Mouse (Mus musculus) limb, embryonic 11.5 days (tissue): Measurements from ENCODE around the gene Rfc2. TPM values are rescaled to one million over a fixed set of nuclear protein-coding genes. Genes with fewer than 3 reads are reported as not detected.
"Not testable (repeated sequence)": the region's sequence is repeated elsewhere in the genome, so short reads cannot be mapped to it uniquely, and the experiment has no call there.

ENCODE experiments used
- ATAC-seq: fragments of 200-750 bp; cut with Nextera tagmentation; 2 replicates; pipeline ENCODE4 v1.8.0; 2017; ENCODE audit warnings: low read depth; ENCODE audit not compliant: insufficient number of reproducible peaks, low FRiP score, low TSS enrichment
- DNase-seq: peaks from one replicate; pipeline ENCODE4 v3.0.0-alpha.2; 2015; ENCODE audit warnings: low spot score
- H3K27ac ChIP-seq: fragments of 300-500 bp; sonication (generic); replicated peaks from 2 replicates; pipeline ENCODE4 v1.5.1; 2014; ENCODE audit warnings: low read depth, mild to moderate bottlenecking, low read length
- H3K27me3 ChIP-seq: fragments of 300-500 bp; sonication (generic); 2 replicates; pipeline ENCODE4 v1.6.1; 2014; ENCODE audit warnings: mild to moderate bottlenecking, low read length, mixed read lengths; ENCODE audit not compliant: control insufficient read depth, insufficient read depth
- H3K36me3 ChIP-seq: fragments of 300-500 bp; sonication (generic); 2 replicates; pipeline ENCODE4 v1.6.1; 2014; ENCODE audit warnings: mild to moderate bottlenecking, low read length, moderate library complexity, mixed read lengths; ENCODE audit not compliant: control insufficient read depth, insufficient read depth
- H3K4me1 ChIP-seq: fragments of 300-500 bp; sonication (generic); 2 replicates; pipeline ENCODE4 v1.6.1; 2014; ENCODE audit warnings: low read length, mixed read lengths; ENCODE audit not compliant: control insufficient read depth, insufficient read depth
- H3K4me2 ChIP-seq: fragments of 300-500 bp; sonication (generic); 2 replicates; pipeline ENCODE4 v1.6.1; 2014; ENCODE audit warnings: low read depth, mild to moderate bottlenecking, moderate library complexity; ENCODE audit not compliant: severe bottlenecking
- H3K4me3 ChIP-seq: fragments of 300-500 bp; sonication (generic); 2 replicates; pipeline ENCODE4 v1.5.1; 2014; ENCODE audit warnings: low read depth, low read length
- H3K9ac ChIP-seq: fragments of 300-500 bp; sonication (generic); 2 replicates; pipeline ENCODE4 v1.6.1; 2014; ENCODE audit warnings: mild to moderate bottlenecking, low read length
- H3K9me3 ChIP-seq: fragments of 300-500 bp; sonication (generic); 2 replicates; pipeline ENCODE4 v1.6.1; 2016; ENCODE audit warnings: low read length; ENCODE audit not compliant: control insufficient read depth
- WGBS: fragments of 180-500 bp; shearing (Covaris S2); extraction: QIAGEN DNeasy Blood & Tissue Kit; methylation state at CpG from one replicate; pipeline ENCODE4 v1.1.7; 2014; 5-methylcytosine and 5-hydroxymethylcytosine counted together
- microRNA-seq: library from miRNA; unstranded; fragments of <30 nt; microRNA quantifications from one replicate; pipeline ENCODE4, GENCODE M21; 2016
- polyA plus RNA-seq: library from polyadenylated mRNA; unstranded; fragments of >200 nt; fragmentation: Nextera tagmentation; extraction: Ambion mirVana; gene quantifications from 2 replicates; pipeline ENCODE4 v1.2.1, GENCODE M21; 2014

Gene Rfc2
- polyA plus RNA-seq, 1 experiment from 2014 or later = 420 TPM

DNA sequence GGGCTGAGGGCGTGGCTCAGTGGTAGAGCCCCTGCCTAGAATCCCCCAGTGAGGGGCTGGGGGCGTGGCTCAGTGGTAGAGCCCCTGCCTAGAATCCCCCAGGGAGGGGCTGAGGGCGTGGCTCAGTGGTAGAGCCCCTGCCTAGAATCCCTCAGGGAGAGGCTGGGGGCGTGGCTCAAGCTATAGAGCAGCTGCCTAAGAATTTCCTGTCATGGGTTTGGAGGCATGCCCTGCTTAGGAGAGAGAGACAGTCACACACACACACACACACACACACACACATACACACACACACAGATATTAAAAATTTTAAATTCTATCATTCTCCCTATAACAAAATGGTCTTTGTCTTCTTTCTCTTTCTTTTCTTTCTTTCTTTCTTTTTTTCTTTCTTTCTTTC, 67.8 kb downstream of the Rfc2 start:
- H3K9ac ChIP-seq, DNase-seq, H3K27ac ChIP-seq, H3K4me3 ChIP-seq, H3K4me2 ChIP-seq, H3K4me1 ChIP-seq, H3K27me3 ChIP-seq, H3K36me3 ChIP-seq, H3K9me3 ChIP-seq, ATAC-seq: not testable (repeated sequence)
- 78% methylated on average over 3 of the region's 4 CpGs for WGBS

DNA sequence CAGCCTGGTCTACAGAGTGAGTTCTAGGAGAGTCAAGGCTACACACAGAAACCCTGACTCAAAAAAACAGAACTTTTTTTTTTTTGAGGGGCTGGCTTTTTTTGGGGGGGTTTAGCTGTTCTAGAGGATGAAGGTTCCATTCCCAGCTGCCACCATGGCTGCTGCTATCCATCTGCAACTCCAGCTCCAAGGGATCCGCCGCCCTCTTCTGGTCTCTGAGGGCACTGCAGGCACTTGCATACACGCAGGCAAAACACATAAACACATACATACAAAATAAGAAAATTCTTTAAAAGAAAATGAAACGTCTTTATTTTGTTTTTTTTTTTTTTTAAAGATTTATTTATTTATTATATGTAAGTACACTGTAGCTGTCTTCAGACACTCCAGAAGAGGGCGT, 69.8 kb downstream of the Rfc2 start:
- Histone ChIP-seq H3K4me3 (no peak overlapping the region), H3K27ac (no peak overlapping the region), H3K9ac (no peak overlapping the region), H3K27me3 (no peaks in the 10 kb centered on the region), H3K4me1 (no peaks in the 10 kb centered on the region), H3K4me2 (no peak overlapping the region), H3K9me3 (no peaks in the 10 kb centered on the region), H3K36me3 (no peaks in the 10 kb centered on the region)
- peak; percentile 57 for DNase-seq
- no peak for ATAC-seq
- WGBS = 39% methylated on average over 4 of the region's 5 CpGs

Small RNA genes lying within 50 kb of the gene (microRNA-seq; reads per million reads assigned to microRNA genes)
- not detected for gene Mir7228

Other genes starting within 250 kb of the Rfc2 start
- gene Gtf2ird1, start 124.7 kb upstream of the Rfc2 start, polyA plus RNA-seq = 126 and 135 TPM in 2 replicates
- 6.8 and 6.9 TPM in 2 replicates for gene Clip2, start 28.9 kb upstream of the Rfc2 start, polyA plus RNA-seq
- not detected in 2 replicates for gene Syna, start 21.2 kb upstream of the Rfc2 start, polyA plus RNA-seq
- gene Lat2, start 33.7 kb downstream of the Rfc2 start, polyA plus RNA-seq = 1.3 and 2.2 TPM in 2 replicates
- 551 and 553 TPM in 2 replicates for gene Eif4h, start 58.1 kb downstream of the Rfc2 start, polyA plus RNA-seq
- gene Limk1, start 107.2 kb downstream of the Rfc2 start, polyA plus RNA-seq = 5.4 and 5.6 TPM in 2 replicates
- gene Eln, start 166.0 kb downstream of the Rfc2 start, polyA plus RNA-seq = 3.8 and 4.2 TPM in 2 replicates